Mouse (Mus musculus): ENCODE data around the gene Trim67. TPM values are rescaled to one million over a fixed set of nuclear protein-coding genes. Genes with fewer than 3 reads are reported as not detected.
A peak's percentile ranks its signal among the peaks of the same experiment; 100 is the strongest.
"Not testable (repeated sequence)": the region's sequence is repeated elsewhere in the genome, so short reads cannot be mapped to it uniquely, and the experiment has no call there.

Trim67 gene
- total RNA-seq, 2 experiments from 2014 or later, result not detected

- no peak for ATAC-seq (replicated peaks; ENCODE audit: low FRiP score, low TSS enrichment, poor library complexity, severe bottlenecking)
Measured at GRCm38 (mm10) chr8:124828561-124829240, 35.8 kb downstream of the Trim67 start.

- no peak for ATAC-seq (replicated peaks; ENCODE audit: low FRiP score, low TSS enrichment, poor library complexity, severe bottlenecking)
Measured at GRCm38 (mm10) chr8:124830050-124830449, 37.2 kb downstream of the Trim67 start.

- no peak for ATAC-seq (replicated peaks; ENCODE audit: low FRiP score, low TSS enrichment, poor library complexity, severe bottlenecking)
Measured at GRCm38 (mm10) chr8:124831531-124831930, 38.6 kb downstream of the Trim67 start.

GRCm38 (mm10) chr8:124831941-124832340 is 39.0 kb downstream of the Trim67 start:
- ATAC-seq (replicated peaks; ENCODE audit: low FRiP score, low TSS enrichment, poor library complexity, severe bottlenecking), result no peak

GRCm38 (mm10) chr8:124833430-124834205 is 40.7 kb downstream of the Trim67 start:
- no peak for ATAC-seq (replicated peaks; ENCODE audit: low FRiP score, low TSS enrichment, poor library complexity, severe bottlenecking)

- no peak for ATAC-seq (replicated peaks; ENCODE audit: low FRiP score, low TSS enrichment, poor library complexity, severe bottlenecking)
Measured at GRCm38 (mm10) chr8:124835848-124836247, 43.0 kb downstream of the Trim67 start.

- ATAC-seq (replicated peaks; ENCODE audit: low FRiP score, low TSS enrichment, poor library complexity, severe bottlenecking), result no peak
Measured at GRCm38 (mm10) chr8:124836273-124836672, 43.4 kb downstream of the Trim67 start.

- ATAC-seq (replicated peaks; ENCODE audit: low FRiP score, low TSS enrichment, poor library complexity, severe bottlenecking), result no peak
Measured at GRCm38 (mm10) chr8:124836907-124837306, 44.0 kb downstream of the Trim67 start.

GRCm38 (mm10) chr8:124837956-124838355 is 45.1 kb downstream of the Trim67 start:
- no peak for ATAC-seq (replicated peaks; ENCODE audit: low FRiP score, low TSS enrichment, poor library complexity, severe bottlenecking)

- no peak for ATAC-seq (replicated peaks; ENCODE audit: low FRiP score, low TSS enrichment, poor library complexity, severe bottlenecking)
Measured at GRCm38 (mm10) chr8:124839371-124839770, 46.5 kb downstream of the Trim67 start.

GRCm38 (mm10) chr8:124840900-124841299 is 48.0 kb downstream of the Trim67 start:
- no peak for ATAC-seq (replicated peaks; ENCODE audit: low FRiP score, low TSS enrichment, poor library complexity, severe bottlenecking)

- ATAC-seq (replicated peaks; ENCODE audit: low FRiP score, low TSS enrichment, poor library complexity, severe bottlenecking), result no peak
Measured at GRCm38 (mm10) chr8:124841775-124842174, 48.9 kb downstream of the Trim67 start.

GRCm38 (mm10) chr8:124842929-124843328 is 50.0 kb downstream of the Trim67 start:
- ATAC-seq (replicated peaks; ENCODE audit: low FRiP score, low TSS enrichment, poor library complexity, severe bottlenecking), result not testable (repeated sequence)

- ATAC-seq (replicated peaks; ENCODE audit: low FRiP score, low TSS enrichment, poor library complexity, severe bottlenecking), result no peak
Measured at GRCm38 (mm10) chr8:124845131-124845530, 52.2 kb downstream of the Trim67 start.

- no peak for ATAC-seq (replicated peaks; ENCODE audit: low FRiP score, low TSS enrichment, poor library complexity, severe bottlenecking)
Measured at GRCm38 (mm10) chr8:124845573-124845972, 52.7 kb downstream of the Trim67 start.

GRCm38 (mm10) chr8:124853511-124853910 is 60.6 kb downstream of the Trim67 start:
- ATAC-seq (replicated peaks; ENCODE audit: low FRiP score, low TSS enrichment, poor library complexity, severe bottlenecking), result no peak

GRCm38 (mm10) chr8:124859466-124859865 is 66.6 kb downstream of the Trim67 start:
- ATAC-seq (replicated peaks; ENCODE audit: low FRiP score, low TSS enrichment, poor library complexity, severe bottlenecking), result 0 out of 2 replicates have a peak, but pooled peaks have one; percentile 44

- no peak for ATAC-seq (replicated peaks; ENCODE audit: low FRiP score, low TSS enrichment, poor library complexity, severe bottlenecking)
Measured at GRCm38 (mm10) chr8:124860188-124860587, 67.3 kb downstream of the Trim67 start.

GRCm38 (mm10) chr8:124862321-124863162 is 69.7 kb downstream of the Trim67 start, which contains the start of the genes Gnpat and 2810004N23Rik:
Gene Gnpat, plus strand, starts transcription at chr8:124863033.
Gene 2810004N23Rik, minus strand, starts transcription at chr8:124863120.
- peak; percentile 72 for ATAC-seq (replicated peaks; ENCODE audit: low FRiP score, low TSS enrichment, poor library complexity, severe bottlenecking)

All from megakaryocyte-erythroid progenitor cell, adult 5-6 weeks (primary cell).